Comparison of ENCODE assay signal across 8 mouse cellular contexts in genomic region chr1:184882281-184883268, GRCm38 (mm10). TPM values are rescaled to one million over a fixed set of nuclear protein-coding genes. Genes with fewer than 3 reads are reported as not detected.
DNase-seq lines count a peak whose midpoint lies in the region; TF ChIP-seq lines count a peak whose summit lies in the region.

TSS of gene C130074G19Rik (minus strand) at chr1:184883218.

- WGBS in hindbrain, embryonic 10.5 days: 3% methylated on average over 77 of the region's 77 CpGs
- WGBS in small intestine, adult 2 months: 1% methylated on average over 77 of the region's 77 CpGs

- peak within 1 kb of the TSS; percentile 62 for H3K4me3 ChIP-seq in hindbrain, embryonic 10.5 days
- peak within 1 kb of the TSS; percentile 88 for H3K4me3 ChIP-seq in small intestine, adult 2 months (ENCODE audit: low read depth, low read length)

- peaks cover 19% of the 10 kb centered on the region for H3K4me1 ChIP-seq in hindbrain, embryonic 10.5 days (replicated peaks)
- H3K4me1 ChIP-seq in small intestine, adult 2 months (ENCODE audit: control insufficient read depth, insufficient read depth, insufficient read length, low read length): peaks cover 17% of the 10 kb centered on the region

- peaks cover 61% of the 10 kb centered on the region for H3K27me3 ChIP-seq in hindbrain, embryonic 10.5 days (ENCODE audit: insufficient read depth, poor library complexity, severe bottlenecking)
- no peaks in the 10 kb centered on the region for H3K27me3 ChIP-seq in small intestine, adult 2 months (ENCODE audit: control insufficient read depth, insufficient read depth, low read length)

- no peaks in the 10 kb centered on the region for H3K36me3 ChIP-seq in hindbrain, embryonic 10.5 days
- 0 out of 2 replicates have a peak, but pooled peaks cover 3% of the 10 kb centered on the region for H3K36me3 ChIP-seq in small intestine, adult 2 months (ENCODE audit: control insufficient read depth, insufficient read depth, low read length)

- peak; percentile 39; the same call in 1 of the 2 replicates for TF ChIP-seq CTCF in brain, embryonic 14.5 days (IDR thresholded peaks at IDR 0.05; ENCODE audit: borderline replicate concordance, extremely low read depth, insufficient read depth, insufficient read length)
- TF ChIP-seq CTCF in small intestine, adult 2 months (IDR thresholded peaks at IDR 0.05; ENCODE audit: extremely low read depth, insufficient read length, insufficient replicate concordance, low read depth, low read length): peak; percentile 60; the same call in 1 of the 2 replicates

- intact Hi-C loops in left cerebral cortex, postnatal 10 days (cut with DNase I): no loop called here

- TF ChIP-seq POLR2A in brain, embryonic 14.5 days (IDR thresholded peaks at IDR 0.05; ENCODE audit: borderline replicate concordance, extremely low read depth, insufficient read depth, insufficient read length, poor library complexity, severe bottlenecking): no peak
- TF ChIP-seq POLR2A in small intestine, adult 2 months (IDR thresholded peaks at IDR 0.05; ENCODE audit: low read depth, low read length): peak; percentile 33; the same call in 1 of the 2 replicates

- no peaks in the 10 kb centered on the region for H3K9me3 ChIP-seq in hindbrain, embryonic 10.5 days

- DNase-seq in ES-CJ7 (ENCODE audit: low read depth, low spot score): peak; percentile 89
- DNase-seq in brain, embryonic 14.5 days (ENCODE audit: low read depth): peak; percentile 35
- DNase-seq in gastrocnemius, adult 18-20 months (ENCODE audit: low spot score): peak; percentile 66
- DNase-seq in hindbrain, embryonic 10.5 days (ENCODE audit: low spot score): peak; percentile 62
- peak in 1 of 2 experiments; percentile 90 for DNase-seq in left cerebral cortex, postnatal 10 days (ENCODE audit: extremely low spot score in 1 of 2, low spot score in 2 of 2)
- DNase-seq in lung, postnatal 36 days: peak; percentile 89
- no peak for DNase-seq in cerebellum, adult 18-20 months

- H3K27ac ChIP-seq in hindbrain, embryonic 10.5 days: peak within 1 kb of the TSS; percentile 59
- peak within 1 kb of the TSS; percentile 70 for H3K27ac ChIP-seq in small intestine, adult 2 months (ENCODE audit: insufficient read depth, low read depth, low read length)

RNA-seq across cellular contexts. Expression of gene C130074G19Rik, which starts in this region (rescaled TPM):
- polyA plus RNA-seq in brain, embryonic 14.5 days (2012; rRNA removed): 4.4 and 7.8 TPM in 2 replicates
- total RNA-seq in gastrocnemius, adult 18-20 months (2021): 1 to 10 TPM; 6.6 to 8.7 TPM
- polyA plus RNA-seq in hindbrain, embryonic 10.5 days (2016; fragmentation: Nextera tagmentation; extraction: Ambion mirVana): 0.64 and 0.72 TPM in 2 replicates
- 10 to 100 TPM; 13.3 to 15.0 TPM for total RNA-seq in left cerebral cortex, postnatal 10 days (2021)
- polyA plus RNA-seq in small intestine, adult 2 months (2012; rRNA removed): 16.2 and 45.1 TPM in 2 replicates

Comparison
In these comparisons a context has a peak if more than half of its experiments do, and no peak if none do; other contexts are left out.
1. Peak in DNase-seq, H3K4me3 ChIP-seq and H3K27ac ChIP-seq in hindbrain, embryonic 10.5 days; RNA of the gene not detected or under 1 TPM.
2. DNase-seq: peak in ES-CJ7 (single experiment), brain, embryonic 14.5 days (single experiment), gastrocnemius, adult 18-20 months (single experiment) and lung, postnatal 36 days (single experiment); none in cerebellum, adult 18-20 months (0 of 2).